Mouse (Mus musculus): ENCODE results near the gene Ubr1. TPM values are rescaled to one million over a fixed set of nuclear protein-coding genes. Genes with fewer than 3 reads are reported as not detected.

Gene Ubr1
- polyA plus RNA-seq, 1 experiment from 2014 or later: 25.0 TPM

- no peaks in the 10 kb centered on the region for H3K36me3 ChIP-seq (ENCODE audit: control insufficient read depth, insufficient read depth, low read length)
- H3K4me2 ChIP-seq: no peak overlapping the region
- no peaks in the 10 kb centered on the region for H3K9me3 ChIP-seq (replicated peaks; ENCODE audit: control insufficient read depth, low read length)
- no peak for ATAC-seq (replicated peaks; ENCODE audit: insufficient number of reproducible peaks, low FRiP score, low TSS enrichment)
- WGBS (ENCODE audit: insufficient replicate concordance): 92% methylated on average over 4 of the region's 4 CpGs
- H3K4me3 ChIP-seq (ENCODE audit: low read depth, low read length): no peak overlapping the region
- H3K9ac ChIP-seq (ENCODE audit: low read depth, low read length): no peak overlapping the region
- H3K27ac ChIP-seq (ENCODE audit: low read depth, low read length): no peak overlapping the region
- H3K4me1 ChIP-seq (ENCODE audit: control insufficient read depth, insufficient read depth, low read length): no peaks in the 10 kb centered on the region
- H3K27me3 ChIP-seq (ENCODE audit: control insufficient read depth, insufficient read depth, low read length): no peaks in the 10 kb centered on the region
These were observed 135.3 kb downstream of the Ubr1 start for GRCm38 (mm10) chr2:120835167-120835566.

GRCm38 (mm10) chr2:120826936-120827638 is 143.4 kb downstream of the Ubr1 start:
- Histone ChIP-seq H3K4me2 (no peak overlapping the region), H3K27me3 (ENCODE audit: control insufficient read depth, insufficient read depth, low read length) (no peaks in the 10 kb centered on the region), H3K36me3 (ENCODE audit: control insufficient read depth, insufficient read depth, low read length) (no peaks in the 10 kb centered on the region), H3K27ac (ENCODE audit: low read depth, low read length) (no peak overlapping the region), H3K9ac (ENCODE audit: low read depth, low read length) (no peak overlapping the region), H3K4me3 (ENCODE audit: low read depth, low read length) (no peak overlapping the region), H3K4me1 (ENCODE audit: control insufficient read depth, insufficient read depth, low read length) (no peaks in the 10 kb centered on the region), H3K9me3 (replicated peaks; ENCODE audit: control insufficient read depth, low read length) (no peaks in the 10 kb centered on the region)
- ATAC-seq (replicated peaks; ENCODE audit: insufficient number of reproducible peaks, low FRiP score, low TSS enrichment): no peak
- 58% methylated on average over 1 of the region's 1 CpGs for WGBS (ENCODE audit: insufficient replicate concordance)

Small RNA genes within 50 kb of the gene (microRNA-seq; reads per million reads assigned to microRNA genes)
- not detected for gene Gm44325 (ENCODE audit: borderline number of aligned reads)

Other genes starting within 250 kb of the Ubr1 start
- 8.0 and 9.2 TPM in 2 replicates for gene Cdan1, start 120.6 kb downstream of the Ubr1 start, polyA plus RNA-seq (2014; fragmentation: Nextera tagmentation; extraction: Ambion mirVana)
- gene Ttbk2, start 120.1 kb downstream of the Ubr1 start, polyA plus RNA-seq (2014; fragmentation: Nextera tagmentation; extraction: Ambion mirVana): 3.2 and 4.0 TPM in 2 replicates
- 3.6 and 3.8 TPM in 2 replicates for gene Tmem62, start 6.3 kb upstream of the Ubr1 start, polyA plus RNA-seq (2014; fragmentation: Nextera tagmentation; extraction: Ambion mirVana)
- gene Ccndbp1, start 37.7 kb upstream of the Ubr1 start, polyA plus RNA-seq (2014; fragmentation: Nextera tagmentation; extraction: Ambion mirVana): 36.0 and 37.6 TPM in 2 replicates
- gene Epb42, start 66.4 kb upstream of the Ubr1 start, polyA plus RNA-seq (2014; fragmentation: Nextera tagmentation; extraction: Ambion mirVana): 19.5 and 30.3 TPM in 2 replicates
- gene Tgm5, start 115.1 kb upstream of the Ubr1 start, polyA plus RNA-seq (2014; fragmentation: Nextera tagmentation; extraction: Ambion mirVana): not detected in 2 replicates
- gene Tgm7, start 139.1 kb upstream of the Ubr1 start, polyA plus RNA-seq (2014; fragmentation: Nextera tagmentation; extraction: Ambion mirVana): not detected in 2 replicates
- 14.3 and 14.6 TPM in 2 replicates for gene Adal, start 169.7 kb upstream of the Ubr1 start, polyA plus RNA-seq (2014; fragmentation: Nextera tagmentation; extraction: Ambion mirVana)
- gene Lcmt2, start 169.9 kb upstream of the Ubr1 start, polyA plus RNA-seq (2014; fragmentation: Nextera tagmentation; extraction: Ambion mirVana): 14.0 and 17.6 TPM in 2 replicates
- 41.0 and 44.9 TPM in 2 replicates for gene Tubgcp4, start 199.9 kb upstream of the Ubr1 start, polyA plus RNA-seq (2014; fragmentation: Nextera tagmentation; extraction: Ambion mirVana)
- 6.3 and 8.2 TPM in 2 replicates for gene Zscan29, start 200.4 kb upstream of the Ubr1 start, polyA plus RNA-seq (2014; fragmentation: Nextera tagmentation; extraction: Ambion mirVana)